Mouse (Mus musculus) MEL (cell line): ENCODE data around the gene Prl7c1. TPM values are rescaled to one million over a fixed set of nuclear protein-coding genes. Genes with fewer than 3 reads are reported as not detected.
"Not testable (repeated sequence)": the region's sequence is repeated elsewhere in the genome, so short reads cannot be mapped to it uniquely, and the experiment has no call there.

Source experiments
- DNase-seq: peaks from one replicate; pipeline ENCODE4 v3.0.0; 2011; ENCODE audit warnings: low read depth, low spot score
- H3K27ac ChIP-seq: 2 replicates; pipeline ENCODE4 v1.5.1; 2012; ENCODE audit warnings: low read depth, mild to moderate bottlenecking, control low read depth, low read length, moderate library complexity; ENCODE audit not compliant: control insufficient read depth
- H3K27me3 ChIP-seq, 2 experiments: fragments of 150-350 bp in 1 of 2; sonication (generic) in 1 of 2; 2 replicates each; pipeline ENCODE4 v1.6.1; 2012; ENCODE audit warnings: low read length in 2 of 2, mild to moderate bottlenecking in 2 of 2, improper control_type of control experiment in 1 of 2, moderate library complexity in 1 of 2; ENCODE audit not compliant: insufficient read depth in 2 of 2, control insufficient read depth in 1 of 2
- H3K36me3 ChIP-seq, 2 experiments: 2 replicates each; pipeline ENCODE4 v1.6.1; 2012 to 2014; ENCODE audit warnings: low read length in 2 of 2, improper control_type of control experiment in 1 of 2, inconsistent platforms in 1 of 2, mild to moderate bottlenecking in 1 of 2; ENCODE audit not compliant: insufficient read depth in 2 of 2, control insufficient read depth in 1 of 2
- H3K4me1 ChIP-seq, 2 experiments: fragments of 150-350 bp in 1 of 2; sonication (generic) in 1 of 2; 2 replicates each; pipeline ENCODE4 v1.6.1; 2012; ENCODE audit warnings: low read length in 2 of 2, improper control_type of control experiment in 1 of 2, mild to moderate bottlenecking in 1 of 2; ENCODE audit not compliant: insufficient read depth in 2 of 2, control insufficient read depth in 1 of 2
- H3K4me3 ChIP-seq, 2 experiments: fragments of 150-350 bp in 1 of 2; sonication (generic) in 1 of 2; 2 replicates each; pipeline ENCODE4 v1.5.1; 2012; ENCODE audit warnings: low read depth in 2 of 2, low read length in 2 of 2, mild to moderate bottlenecking in 2 of 2, moderate library complexity in 2 of 2, control low read depth in 1 of 2, improper control_type of control experiment in 1 of 2; ENCODE audit not compliant: control insufficient read depth in 1 of 2, insufficient read depth in 1 of 2
- H3K79me2 ChIP-seq: 2 replicates; pipeline ENCODE4 v1.6.1; 2012; ENCODE audit warnings: mild to moderate bottlenecking, low read length, moderate library complexity; ENCODE audit not compliant: control insufficient read depth, poor library complexity, insufficient read depth
- H3K9ac ChIP-seq: 2 replicates; pipeline ENCODE4 v1.6.1; 2012; ENCODE audit warnings: low read depth, mild to moderate bottlenecking, control low read depth, low read length, moderate library complexity; ENCODE audit not compliant: control insufficient read depth, poor library complexity, severe bottlenecking
- H3K9me3 ChIP-seq: fragments of 150-350 bp; sonication (generic); replicated peaks from 2 replicates; pipeline ENCODE4 v1.6.1; 2012; ENCODE audit warnings: mild to moderate bottlenecking, low read length, improper control_type of control experiment, moderate library complexity; ENCODE audit not compliant: insufficient read depth
- BHLHE40 ChIP-seq: IDR thresholded peaks from 2 replicates; pipeline ENCODE4 v1.6.1; 2012; ENCODE audit warnings: low read depth, mild to moderate bottlenecking, inconsistent platforms, low read length, improper control_type of control experiment, borderline replicate concordance
- CHD1 ChIP-seq: IDR thresholded peaks from 2 replicates; pipeline ENCODE4 v1.6.1; 2012; ENCODE audit warnings: low read depth, mild to moderate bottlenecking, inconsistent platforms, low read length, improper control_type of control experiment
- EP300 ChIP-seq, 2 experiments: IDR thresholded peaks; 2 replicates each; pipeline ENCODE4 v1.6.1; 2011; ENCODE audit warnings: improper control_type of control experiment in 2 of 2, low read length in 2 of 2, low read depth in 1 of 2, mild to moderate bottlenecking in 1 of 2
- ETS1 ChIP-seq: IDR thresholded peaks from 2 replicates; pipeline ENCODE4 v1.6.1; 2012; ENCODE audit warnings: low read depth, mild to moderate bottlenecking, inconsistent platforms, low read length, improper control_type of control experiment, moderate library complexity
- GATA1 ChIP-seq: IDR thresholded peaks from 2 replicates; pipeline ENCODE4 v1.6.1; 2011; ENCODE audit warnings: low read depth, low read length, improper control_type of control experiment
- MXI1 ChIP-seq: IDR thresholded peaks from 2 replicates; pipeline ENCODE4 v1.6.1; 2011; ENCODE audit warnings: mild to moderate bottlenecking, low read depth, low read length, improper control_type of control experiment
- RAD21 ChIP-seq: IDR thresholded peaks from 2 replicates; pipeline ENCODE4 v1.6.1; 2011; ENCODE audit warnings: mild to moderate bottlenecking, low read depth, low read length, improper control_type of control experiment
- RCOR1 ChIP-seq: IDR thresholded peaks from 2 replicates; pipeline ENCODE4 v1.6.1; 2012; ENCODE audit warnings: low read depth, mild to moderate bottlenecking, inconsistent platforms, low read length, improper control_type of control experiment
- SMC3 ChIP-seq: IDR thresholded peaks from 2 replicates; pipeline ENCODE4 v1.6.1; 2011; ENCODE audit warnings: low read depth, low read length, improper control_type of control experiment
- TAL1 ChIP-seq: IDR thresholded peaks from 2 replicates; pipeline ENCODE4 v1.6.1; 2012; ENCODE audit warnings: mild to moderate bottlenecking, inconsistent platforms, low read length, moderate library complexity, mixed read lengths
- TBP ChIP-seq: IDR thresholded peaks from 2 replicates; pipeline ENCODE4 v1.8.0; 2011; ENCODE audit warnings: low read depth, low read length, improper control_type of control experiment
- TCF12 ChIP-seq: IDR thresholded peaks from 2 replicates; pipeline ENCODE4 v1.6.1; 2014; ENCODE audit warnings: low read depth, mild to moderate bottlenecking, inconsistent platforms, low read length, improper control_type of control experiment, moderate library complexity
- UBTF ChIP-seq: IDR thresholded peaks from 2 replicates; pipeline ENCODE4 v1.6.1; 2012; ENCODE audit warnings: low read depth, mild to moderate bottlenecking, inconsistent platforms, low read length, improper control_type of control experiment, moderate library complexity, borderline replicate concordance; ENCODE audit not compliant: insufficient read depth
- USF1 ChIP-seq: IDR thresholded peaks from 2 replicates; pipeline ENCODE4 v1.6.1; 2014; ENCODE audit warnings: low read depth, mild to moderate bottlenecking, inconsistent platforms, low read length, improper control_type of control experiment, moderate library complexity
- USF2 ChIP-seq, 2 experiments: IDR thresholded peaks; 2 replicates each; pipeline ENCODE4 v1.6.1; 2011 to 2012; ENCODE audit warnings: improper control_type of control experiment in 2 of 2, low read length in 2 of 2, borderline replicate concordance in 1 of 2, inconsistent platforms in 1 of 2, low read depth in 1 of 2, mild to moderate bottlenecking in 1 of 2; ENCODE audit not compliant: insufficient read depth in 1 of 2
- ZC3H11A ChIP-seq: IDR thresholded peaks from 2 replicates; pipeline ENCODE4 v1.6.1; 2012; ENCODE audit warnings: low read depth, mild to moderate bottlenecking, inconsistent platforms, low read length, improper control_type of control experiment
- ZMIZ1 ChIP-seq: IDR thresholded peaks from 2 replicates; pipeline ENCODE4 v1.6.1; 2012; ENCODE audit warnings: low read depth, mild to moderate bottlenecking, inconsistent platforms, low read length, improper control_type of control experiment, moderate library complexity
- polyA plus RNA-seq, 2 experiments: library from polyadenylated mRNA; stranded (reverse) in 1 of 2; unstranded in 1 of 2; fragments of >175 nt in 1 of 2; fragments of >200 nt in 1 of 2; gene quantifications; 2 replicates each; pipeline versions ENCODE4 v1.2.1 to v1.2.4; 2012; ENCODE audit warnings: low replicate concordance in 2 of 2, low read depth in 1 of 2; ENCODE audit not compliant: insufficient read length in 2 of 2, insufficient read depth in 1 of 2, missing spikeins in 1 of 2
- total RNA-seq: library from RNA; depleted of rRNA; stranded (reverse); fragments of 300-350 nt; gene quantifications from 2 replicates; pipeline ENCODE4 v1.2.3, GENCODE M21; 2012; rRNA removed

The Prl7c1 gene
- total RNA-seq = not detected in 2 replicates
- polyA plus RNA-seq = not detected

DNA sequence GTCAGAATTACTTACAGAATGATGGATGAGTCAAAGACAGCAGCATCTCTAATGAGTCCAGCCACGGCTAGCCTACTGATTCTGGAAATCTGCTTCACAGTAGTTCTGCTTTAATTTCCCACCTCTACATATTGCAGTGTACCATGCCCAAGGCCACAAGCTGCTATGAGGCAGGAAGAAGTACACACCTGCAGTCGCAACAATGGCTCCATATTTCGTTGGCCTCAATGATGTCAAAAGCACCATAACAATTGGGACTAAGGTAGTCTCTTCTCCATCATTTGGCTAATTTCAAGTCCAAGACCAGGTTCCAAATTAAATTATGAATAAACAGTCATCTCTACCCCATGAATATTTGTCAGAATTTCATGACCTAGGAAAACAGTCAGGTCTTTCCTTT is at the start of gene Prl7c1:
Gene Prl7c1, minus strand, starts transcription at position 101 of the 400 bp plus-strand sequence.
- H3K27me3 ChIP-seq, DNase-seq, H3K79me2 ChIP-seq, H3K9ac ChIP-seq, H3K36me3 ChIP-seq, H3K9me3 ChIP-seq, H3K4me1 ChIP-seq, H3K4me3 ChIP-seq, H3K27ac ChIP-seq: not testable (repeated sequence)

DNA sequence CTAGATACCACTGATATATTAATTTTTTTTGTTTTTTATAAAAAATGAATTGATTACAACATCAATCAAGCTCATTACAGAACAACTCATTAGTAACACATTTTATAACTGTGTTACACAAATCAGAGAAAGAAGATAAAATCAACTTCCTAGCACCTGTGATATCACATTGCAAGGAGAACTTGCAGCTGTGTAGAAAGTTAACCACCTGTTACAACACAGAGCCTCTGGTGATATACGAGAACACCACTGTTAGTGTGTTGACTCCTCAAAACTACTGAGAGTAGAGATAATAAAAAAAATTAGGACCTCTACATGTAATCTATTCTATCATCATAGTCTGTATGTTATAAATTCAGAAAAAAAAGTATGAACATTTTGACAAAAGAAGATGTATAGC is 22.2 kb upstream of the Prl7c1 start:
- H3K79me2 ChIP-seq = no peaks in the 10 kb centered on the region
- no peaks in the 10 kb centered on the region for H3K9me3 ChIP-seq
- no peak for TF ChIP-seq USF1
- no peak for TF ChIP-seq ETS1
- no peak for TF ChIP-seq UBTF
- no peak for TF ChIP-seq USF2 (IDR thresholded peaks at IDR 0.05; ENCODE audit: borderline replicate concordance in 1 of 2, insufficient read depth in 1 of 2, low read depth in 1 of 2, low read length in 2 of 2)
- no peak for TF ChIP-seq TBP
- TF ChIP-seq SMC3 = no peak
- no peak for TF ChIP-seq BHLHE40
- TF ChIP-seq RCOR1 = no peak
- TF ChIP-seq ZC3H11A = no peak
- TF ChIP-seq TAL1 = no peak
- no peak for TF ChIP-seq ZMIZ1
- no peak for TF ChIP-seq GATA1
- TF ChIP-seq MXI1 = no peak
- no peak for TF ChIP-seq EP300 (IDR thresholded peaks at IDR 0.05; ENCODE audit: low read depth in 1 of 2, low read length in 2 of 2)
- TF ChIP-seq RAD21 = no peak
- no peak for TF ChIP-seq TCF12
- TF ChIP-seq CHD1 = no peak
- H3K4me1 ChIP-seq = no peaks in the 10 kb centered on the region
- H3K9ac ChIP-seq = no peak overlapping the region
- H3K4me3 ChIP-seq = no peak overlapping the region
- H3K27me3 ChIP-seq = no peaks in the 10 kb centered on the region
- no peaks in the 10 kb centered on the region for H3K36me3 ChIP-seq
- DNase-seq = no peak
- H3K27ac ChIP-seq = no peak overlapping the region
